In genomic region chr16:44666431-44666997, GRCm38 (mm10) we compare ENCODE assay signal across 10 mouse cellular contexts. TPM values are rescaled to one million over a fixed set of nuclear protein-coding genes. Genes with fewer than 3 reads are reported as not detected.
DNase-seq lines count a peak whose midpoint lies in the region; ATAC-seq and TF ChIP-seq lines count a peak whose summit lies in the region.
"Had no signal": no experiment of that assay in that cellular context is flagged by ENCODE, and none has a peak within 500 bp of the region (broad histone marks: within the 10 kb centered on the region; RNA-seq: fewer than 3 reads in every experiment).

No protein-coding gene starts in this region.

- H3K4me3 ChIP-seq in heart, embryonic 15.5 days: no peak overlapping the region
- H3K4me3 ChIP-seq in forebrain, embryonic 11.5 days (ENCODE audit: low read depth, low read length): no peak overlapping the region
- H3K4me3 ChIP-seq in intestine, embryonic 16.5 days (ENCODE audit: low read length): no peak overlapping the region
- H3K4me3 ChIP-seq in neural tube, embryonic 12.5 days: no peak overlapping the region
- no peak overlapping the region for H3K4me3 ChIP-seq in thymus, adult 2 months (ENCODE audit: control insufficient read depth, insufficient read depth, low read length)
- H3K4me3 ChIP-seq: lung, embryonic 15.5 days had no signal

- peaks cover 1% of the 10 kb centered on the region for H3K4me1 ChIP-seq in heart, embryonic 15.5 days (replicated peaks)
- peaks cover 13% of the 10 kb centered on the region for H3K4me1 ChIP-seq in forebrain, embryonic 11.5 days (replicated peaks; ENCODE audit: control insufficient read depth, insufficient read depth, low read length)
- peaks cover 17% of the 10 kb centered on the region for H3K4me1 ChIP-seq in intestine, embryonic 16.5 days (ENCODE audit: control insufficient read depth, insufficient read depth, low read length)
- peaks cover 49% of the 10 kb centered on the region for H3K4me1 ChIP-seq in neural tube, embryonic 12.5 days
- no peaks in the 10 kb centered on the region for H3K4me1 ChIP-seq in thymus, adult 2 months (replicated peaks; ENCODE audit: control insufficient read depth, insufficient read depth, low read length)

- H3K36me3 ChIP-seq in heart, embryonic 15.5 days: no peaks in the 10 kb centered on the region
- H3K36me3 ChIP-seq in forebrain, embryonic 11.5 days (ENCODE audit: control insufficient read depth, insufficient read depth, low read length): no peaks in the 10 kb centered on the region
- H3K36me3 ChIP-seq in intestine, embryonic 16.5 days (ENCODE audit: control insufficient read depth, insufficient read depth, low read length): no peaks in the 10 kb centered on the region
- H3K36me3 ChIP-seq in neural tube, embryonic 12.5 days: no peaks in the 10 kb centered on the region
- no peaks in the 10 kb centered on the region for H3K36me3 ChIP-seq in thymus, adult 2 months (ENCODE audit: control insufficient read depth, insufficient read depth, low read length)
- H3K36me3 ChIP-seq: lung, embryonic 15.5 days had no signal

- no peak for TF ChIP-seq CTCF in thymus, adult 2 months (IDR thresholded peaks at IDR 0.05; ENCODE audit: borderline replicate concordance, control insufficient read depth, extremely low read depth, insufficient read depth, low read length, poor library complexity)

- 0 out of 2 replicates have a peak, but pooled peaks have one; percentile 35 for ATAC-seq in heart, embryonic 15.5 days (replicated peaks; ENCODE audit: insufficient number of reproducible peaks, insufficient read depth, low FRiP score, low read depth)
- ATAC-seq in forebrain, embryonic 11.5 days (replicated peaks; ENCODE audit: low FRiP score): no peak
- ATAC-seq in intestine, embryonic 16.5 days: peak; percentile 91
- peak; percentile 90 for ATAC-seq in neural tube, embryonic 12.5 days (ENCODE audit: low FRiP score, low read depth)

- DNase-seq in heart, postnatal 14 days: no peak
- DNase-seq in forebrain, embryonic 11.5 days (ENCODE audit: low spot score): no peak
- DNase-seq in urinary bladder, postnatal 4 days (ENCODE audit: low spot score in 2 of 2): no peak
- DNase-seq in thymus, adult 2 months: no peak
- DNase-seq in lung, postnatal 36 days: no peak

- 65% methylated on average over 7 of the region's 7 CpGs for WGBS in heart, embryonic 15.5 days
- WGBS in forebrain, embryonic 11.5 days: 61% methylated on average over 7 of the region's 7 CpGs
- WGBS in intestine, embryonic 16.5 days: 24% methylated on average over 7 of the region's 7 CpGs
- 10% methylated on average over 7 of the region's 7 CpGs for WGBS in neural tube, embryonic 12.5 days
- WGBS in thymus, adult 2 months: 94% methylated on average over 7 of the region's 7 CpGs

- H3K4me2 ChIP-seq in heart, embryonic 15.5 days: no peak overlapping the region
- no peak overlapping the region for H3K4me2 ChIP-seq in forebrain, embryonic 11.5 days (ENCODE audit: low read depth, low read length, severe bottlenecking)
- no peak overlapping the region for H3K4me2 ChIP-seq in intestine, embryonic 16.5 days (ENCODE audit: low read depth, low read length)
- H3K4me2 ChIP-seq in neural tube, embryonic 12.5 days (replicated peaks): 0 out of 2 replicates have a peak overlapping the region, but pooled peaks have one; percentile 0
- H3K4me2 ChIP-seq: lung, embryonic 15.5 days had no signal

- TF ChIP-seq POLR2A in thymus, adult 2 months (IDR thresholded peaks at IDR 0.05; ENCODE audit: control insufficient read depth, extremely low read depth, insufficient read depth, low read length, poor library complexity): no peak

- H3K9ac ChIP-seq in heart, embryonic 15.5 days: no peak overlapping the region
- H3K9ac ChIP-seq in forebrain, embryonic 11.5 days (ENCODE audit: low read length): no peak overlapping the region
- no peak overlapping the region for H3K9ac ChIP-seq in intestine, embryonic 16.5 days (ENCODE audit: low read depth, low read length)
- no peak overlapping the region for H3K9ac ChIP-seq in neural tube, embryonic 12.5 days
- H3K9ac ChIP-seq: lung, embryonic 15.5 days had no signal

- H3K9me3 ChIP-seq in heart, embryonic 15.5 days (replicated peaks): no peaks in the 10 kb centered on the region
- H3K9me3 ChIP-seq in forebrain, embryonic 11.5 days (ENCODE audit: control insufficient read depth, low read length): no peaks in the 10 kb centered on the region
- H3K9me3 ChIP-seq in intestine, embryonic 16.5 days (ENCODE audit: control insufficient read depth, low read length): no peaks in the 10 kb centered on the region
- no peaks in the 10 kb centered on the region for H3K9me3 ChIP-seq in neural tube, embryonic 12.5 days
- H3K9me3 ChIP-seq: lung, embryonic 15.5 days had no signal

- intact Hi-C loops in heart, postnatal 14 days (cut with DNase I): no loop called here

- H3K27ac ChIP-seq in heart, embryonic 15.5 days: no peak overlapping the region
- H3K27ac ChIP-seq in forebrain, embryonic 11.5 days (ENCODE audit: low read depth, low read length): peak overlapping the region; percentile 38; the same call in 1 of the 2 replicates
- no peak overlapping the region for H3K27ac ChIP-seq in intestine, embryonic 16.5 days (ENCODE audit: low read length)
- no peak overlapping the region for H3K27ac ChIP-seq in neural tube, embryonic 12.5 days
- H3K27ac ChIP-seq in thymus, adult 2 months (ENCODE audit: control insufficient read depth, insufficient read depth, low read length): no peak overlapping the region
- H3K27ac ChIP-seq: lung, embryonic 15.5 days had no signal

- H3K27me3 ChIP-seq in heart, embryonic 15.5 days: no peaks in the 10 kb centered on the region
- H3K27me3 ChIP-seq in forebrain, embryonic 11.5 days (ENCODE audit: control insufficient read depth, insufficient read depth, low read length): no peaks in the 10 kb centered on the region; the same call in 1 of the 2 replicates
- H3K27me3 ChIP-seq in intestine, embryonic 16.5 days (replicated peaks; ENCODE audit: control insufficient read depth, insufficient read depth, low read length): no peaks in the 10 kb centered on the region
- H3K27me3 ChIP-seq in neural tube, embryonic 12.5 days (replicated peaks): no peaks in the 10 kb centered on the region
- H3K27me3 ChIP-seq in thymus, adult 2 months (ENCODE audit: control insufficient read depth, insufficient read depth, low read length): no peaks in the 10 kb centered on the region
- H3K27me3 ChIP-seq: CH12.LX; lung, embryonic 15.5 days had no signal

RNA-seq across cellular contexts. Expression of gene Nepro, which starts 57.6 kb away (rescaled TPM):
- polyA plus RNA-seq in heart, embryonic 15.5 days (2015; fragmentation: Nextera tagmentation; extraction: Ambion mirVana): 3.7 and 4.5 TPM in 2 replicates
- total RNA-seq in heart, postnatal 14 days (2021): 1 to 10 TPM; 4.6 to 7.2 TPM
- 11.9 and 13.2 TPM in 2 replicates for polyA plus RNA-seq in forebrain, embryonic 11.5 days (2014; fragmentation: Nextera tagmentation; extraction: Ambion mirVana)
- 5.7 and 6.7 TPM in 2 replicates for polyA plus RNA-seq in intestine, embryonic 16.5 days (2015; fragmentation: Nextera tagmentation; extraction: Ambion mirVana)
- polyA plus RNA-seq in neural tube, embryonic 12.5 days (2016; fragmentation: Nextera tagmentation; extraction: Ambion mirVana): 8.9 and 9.3 TPM in 2 replicates
- 6.8 and 7.9 TPM in 2 replicates for polyA plus RNA-seq in thymus, adult 2 months (2012; rRNA removed)
